Mouse (Mus musculus): ENCODE results near the gene Krt18.
"Not testable (repeated sequence)": the region's sequence is repeated elsewhere in the genome, so short reads cannot be mapped to it uniquely, and the experiment has no call there.

Gene Krt18

GRCm38 (mm10) chr15:102028040-102028439 lies at the start of gene Krt18:
Gene Krt18, plus strand, starts transcription at chr15:102028180.
- in situ Hi-C loops (cut with MboI; ENCODE audit: unreplicated experiment in 2 of 2): no loop called here

DNA sequence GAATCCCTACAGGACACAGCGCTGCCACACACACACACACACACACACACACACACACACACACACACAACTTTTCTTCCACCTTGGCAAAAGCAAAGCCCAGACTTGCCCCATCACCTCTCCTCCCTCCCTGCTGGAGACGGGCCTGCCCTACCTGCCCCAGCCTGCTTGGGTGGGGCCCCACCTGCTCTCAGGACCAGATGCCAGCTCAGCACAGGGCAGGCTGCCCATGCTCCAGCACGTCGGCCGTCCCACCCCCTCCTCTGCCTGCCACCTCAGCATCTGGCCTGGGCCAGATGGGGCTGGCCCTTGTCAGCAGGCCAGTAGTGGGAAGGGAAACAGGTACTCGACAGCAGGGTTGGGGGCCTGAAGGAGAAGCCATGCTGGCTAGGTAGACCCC lies 47.1 kb upstream of the Krt18 start:
- in situ Hi-C loops (cut with MboI; ENCODE audit: unreplicated experiment in 2 of 2): loop anchor here (5.0 to 10.0 kb wide), 4 partner anchors 164 to 769 kb away; partner anchors contain the start of gene Igfbp6 (in 1 of the 2)

- in situ Hi-C loops (cut with MboI; ENCODE audit: unreplicated experiment in 2 of 2): loop anchor here (5.0 to 10.0 kb wide), 4 partner anchors 161 to 771 kb away; partner anchors contain the start of gene Igfbp6 (in 1 of the 2)
Measured at GRCm38 (mm10) chr15:101983315-101983948, 44.5 kb upstream of the Krt18 start.

GRCm38 (mm10) chr15:101983949-101984601 lies 43.9 kb upstream of the Krt18 start:
- in situ Hi-C loops (cut with MboI; ENCODE audit: unreplicated experiment in 2 of 2): loop anchor here (5.0 to 10.0 kb wide), 4 partner anchors 161 to 772 kb away; partner anchors contain the start of gene Igfbp6 (in 1 of the 2)

DNA sequence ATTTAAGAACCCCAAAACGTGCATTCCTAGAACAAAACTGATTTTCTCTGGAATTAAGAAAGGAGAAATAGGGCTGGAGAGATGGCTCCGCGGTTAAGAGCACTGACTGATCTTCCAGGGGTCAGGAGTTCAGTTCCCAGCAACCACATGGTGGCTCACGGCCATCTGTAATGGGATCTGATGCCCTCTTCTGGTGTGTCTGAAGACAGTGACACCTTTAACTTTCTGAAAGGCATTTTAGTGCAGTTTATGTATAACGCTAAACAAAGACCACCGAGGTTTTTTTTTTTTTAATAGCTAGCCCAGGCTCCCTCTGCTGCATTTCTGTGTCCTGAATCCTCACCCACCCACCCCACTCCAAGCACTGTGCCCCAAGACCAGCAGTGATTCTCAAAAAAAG lies 43.2 kb upstream of the Krt18 start:
- in situ Hi-C loops (cut with MboI; ENCODE audit: unreplicated experiment in 2 of 2): loop anchor here (5.0 to 10.0 kb wide), 5 partner anchors 160 to 772 kb away; partner anchors contain the start of gene Igfbp6 (in 1 of the 2)

- in situ Hi-C loops (cut with MboI; ENCODE audit: unreplicated experiment in 2 of 2): loop anchor here (5.0 to 10.0 kb wide), 3 partner anchors 157 to 773 kb away; partner anchors contain the start of gene Igfbp6 (in 1 of the 2)
Measured at GRCm38 (mm10) chr15:101988119-101988518, 39.9 kb upstream of the Krt18 start.

DNA sequence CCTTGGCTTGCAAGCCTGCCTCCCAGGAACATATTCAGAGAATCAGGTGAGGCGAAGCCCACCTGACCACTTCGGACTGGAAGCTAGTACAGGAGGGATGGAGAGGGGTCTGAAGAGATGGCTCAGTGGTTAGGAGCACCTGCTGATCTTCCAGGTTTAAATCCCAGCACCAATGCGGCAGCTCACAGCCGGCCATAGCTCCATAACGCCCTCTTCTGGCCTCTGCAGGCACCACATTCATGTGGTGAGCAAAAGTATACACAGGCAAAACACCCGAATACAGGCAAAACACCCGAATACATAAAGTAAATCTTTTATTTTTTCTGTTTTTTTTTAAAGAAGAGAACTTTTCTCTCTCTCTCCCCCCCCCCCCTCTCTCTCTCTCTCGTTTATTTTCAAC lies 39.3 kb upstream of the Krt18 start:
- in situ Hi-C loops (cut with MboI; ENCODE audit: unreplicated experiment in 2 of 2): loop anchor here (5.0 to 10.0 kb wide), 3 partner anchors 156 to 774 kb away; partner anchors contain the start of gene Igfbp6 (in 1 of the 2)

- in situ Hi-C loops (cut with MboI; ENCODE audit: unreplicated experiment in 2 of 2): loop anchor here (5.0 kb wide), 2 partner anchors 71 to 156 kb away; no protein-coding TSS in a partner anchor
Measured at GRCm38 (mm10) chr15:101990946-101991345, 37.0 kb upstream of the Krt18 start.

DNA sequence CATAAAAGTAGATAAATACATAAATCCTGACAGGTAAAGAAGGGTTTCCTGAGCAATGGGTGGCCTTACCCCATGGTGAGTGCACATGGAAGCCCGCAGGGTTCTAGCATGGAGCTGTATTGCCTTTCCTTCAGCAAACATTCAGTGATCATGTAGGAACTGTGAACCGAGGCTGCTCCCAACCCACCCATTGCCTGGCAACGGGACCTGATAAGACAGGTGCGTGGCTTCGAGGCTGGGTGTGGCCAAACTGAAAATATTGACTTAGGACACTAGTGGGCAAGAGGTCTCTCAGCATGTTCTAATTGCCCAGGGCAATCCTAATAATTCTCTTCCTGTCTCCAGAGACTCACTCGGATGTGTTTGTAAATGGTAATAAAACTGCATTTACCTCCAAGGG lies 33.6 kb upstream of the Krt18 start:
- in situ Hi-C loops (cut with MboI; ENCODE audit: unreplicated experiment in 2 of 2): loop anchor here (5.0 kb wide), 2 partner anchors 68 to 153 kb away; no protein-coding TSS in a partner anchor

GRCm38 (mm10) chr15:101995484-101996236 lies 32.3 kb upstream of the Krt18 start:
- in situ Hi-C loops (cut with MboI; ENCODE audit: unreplicated experiment in 2 of 2): no loop called here

DNA sequence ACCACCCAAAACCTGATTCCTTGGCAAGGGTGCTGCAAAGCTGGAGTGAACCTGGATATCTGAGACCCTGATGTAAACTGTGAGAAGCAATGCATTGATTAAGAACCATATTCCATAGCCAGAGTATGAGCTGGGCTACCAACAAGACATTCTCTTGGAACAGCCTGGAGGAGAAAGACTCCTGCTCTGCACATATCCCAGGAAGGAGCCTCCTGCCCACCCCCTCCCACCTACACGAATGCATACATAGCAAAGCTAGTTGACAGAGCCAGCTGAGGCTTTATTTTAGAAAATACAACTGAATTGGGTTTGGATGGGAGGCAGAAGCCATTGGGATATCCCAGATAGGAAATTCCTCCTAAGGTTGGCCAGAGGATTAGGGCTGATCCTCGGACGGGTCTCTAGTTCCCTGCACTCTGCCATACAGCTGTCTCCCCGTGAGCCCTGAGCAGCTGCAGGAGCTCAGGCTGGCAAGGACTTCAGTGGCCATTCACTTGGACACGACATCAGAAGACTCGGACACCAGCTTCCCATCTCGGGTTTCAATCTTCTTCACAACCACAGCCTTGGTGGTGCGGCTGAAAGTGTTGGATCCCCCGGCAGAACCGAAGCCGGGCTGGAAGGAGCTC lies 31.4 kb upstream of the Krt18 start:
- in situ Hi-C loops (cut with MboI; ENCODE audit: unreplicated experiment in 2 of 2): not testable (repeated sequence)

DNA sequence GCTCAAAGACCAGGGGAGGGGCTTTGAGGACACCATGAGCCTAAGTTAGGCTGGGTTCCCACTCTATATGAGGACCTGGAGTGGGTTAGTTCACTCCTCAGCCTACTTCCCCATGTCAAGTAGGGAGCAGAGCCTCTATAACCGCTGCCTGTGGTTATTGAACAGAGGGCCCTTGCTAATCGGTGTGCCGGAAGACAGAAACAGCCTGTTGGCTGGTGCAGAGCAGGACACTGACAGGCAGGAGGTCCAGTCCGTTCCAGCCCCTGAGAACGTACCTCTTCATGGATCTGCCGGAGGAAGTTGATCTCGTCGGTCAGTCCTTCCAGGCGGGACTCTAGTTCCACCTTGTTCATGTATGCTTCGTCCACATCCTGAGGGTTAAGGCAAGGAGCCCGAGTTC lies 28.8 kb upstream of the Krt18 start:
- in situ Hi-C loops (cut with MboI; ENCODE audit: unreplicated experiment in 2 of 2): no loop called here

- in situ Hi-C loops (cut with MboI; ENCODE audit: unreplicated experiment in 2 of 2): no loop called here
Measured at GRCm38 (mm10) chr15:101999676-102000335, 28.2 kb upstream of the Krt18 start.

GRCm38 (mm10) chr15:102002646-102003488 lies 25.1 kb upstream of the Krt18 start:
- in situ Hi-C loops (cut with MboI; ENCODE audit: unreplicated experiment in 2 of 2): no loop called here

DNA sequence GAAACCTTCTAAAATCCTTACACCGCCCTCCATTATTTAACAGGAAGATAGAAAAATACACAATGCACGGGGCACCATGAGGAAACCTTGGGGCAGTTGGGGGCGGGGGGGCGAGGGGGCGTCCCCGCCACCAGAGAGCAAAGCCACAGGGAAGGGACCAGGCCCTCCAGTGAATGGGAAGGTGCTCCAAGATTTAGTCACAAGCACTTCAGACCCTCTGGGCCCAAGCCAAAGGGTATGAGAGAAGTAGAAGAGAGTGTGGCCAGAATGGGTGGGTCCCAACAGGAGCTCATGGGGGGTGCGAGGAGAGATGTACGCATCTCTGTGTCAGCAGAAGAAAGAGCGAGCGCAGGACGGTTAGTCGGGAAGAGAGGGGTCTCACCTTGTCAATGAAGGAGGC lies 24.5 kb upstream of the Krt18 start:
- in situ Hi-C loops (cut with MboI; ENCODE audit: unreplicated experiment in 2 of 2): no loop called here

DNA sequence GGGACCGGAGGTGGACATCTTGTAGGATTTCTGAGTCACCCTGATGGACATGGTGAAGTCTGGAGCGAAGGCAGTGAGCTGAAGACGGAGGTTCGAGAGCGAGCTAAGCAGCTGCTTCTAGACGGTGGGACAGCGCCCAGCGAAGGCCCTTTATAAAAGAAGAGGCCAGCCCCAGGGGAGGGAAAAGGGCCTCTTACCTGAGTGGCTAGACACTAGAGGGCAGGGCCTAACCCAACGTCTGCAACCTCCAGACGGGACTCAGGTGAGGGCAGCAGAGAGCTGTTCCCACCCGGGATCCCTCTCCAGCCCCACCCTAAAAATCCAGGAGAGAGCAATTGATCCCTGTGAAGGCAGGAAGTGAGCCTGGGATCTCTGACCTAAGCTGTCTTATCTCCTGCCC lies 23.8 kb upstream of the Krt18 start, which contains the start of gene Krt8:
Gene Krt8 (minus strand): TSS at position 294 of the 400 bp plus-strand sequence.
- in situ Hi-C loops (cut with MboI; ENCODE audit: unreplicated experiment in 2 of 2): no loop called here

GRCm38 (mm10) chr15:102005290-102005689 lies 22.7 kb upstream of the Krt18 start:
- in situ Hi-C loops (cut with MboI; ENCODE audit: unreplicated experiment in 2 of 2): no loop called here

- in situ Hi-C loops (cut with MboI; ENCODE audit: unreplicated experiment in 2 of 2): no loop called here
Measured at GRCm38 (mm10) chr15:102006317-102006716, 21.7 kb upstream of the Krt18 start.

All from v-Abl transformed pro-B cells (cell line).